Mouse (Mus musculus) kidney, postnatal 0 days (tissue): ENCODE data around the gene Ap2m1. TPM values are rescaled to one million over a fixed set of nuclear protein-coding genes. Genes with fewer than 3 reads are reported as not detected.
A peak's percentile ranks its signal among the peaks of the same experiment; 100 is the strongest.

ENCODE experiments used
- ATAC-seq: fragments of 200-750 bp; cut with Nextera tagmentation; replicated peaks from 2 replicates; pipeline ENCODE4 v1.8.0; 2017; ENCODE audit warnings: low read depth, moderate number of reproducible peaks, moderate TSS enrichment, moderate library complexity; ENCODE audit not compliant: low FRiP score
- DNase-seq: peaks from one replicate; pipeline ENCODE4 v3.0.0-alpha.2; 2016; ENCODE audit warnings: low spot score
- H3K27ac ChIP-seq: fragments of 300-500 bp; sonication (generic); 2 replicates; pipeline ENCODE4 v1.5.1; 2014; ENCODE audit warnings: mild to moderate bottlenecking
- H3K27me3 ChIP-seq: fragments of 300-500 bp; sonication (generic); 2 replicates; pipeline ENCODE4 v1.6.1; 2014; ENCODE audit warnings: low read length, mixed read lengths; ENCODE audit not compliant: insufficient read depth
- H3K36me3 ChIP-seq: fragments of 300-500 bp; sonication (generic); 2 replicates; pipeline ENCODE4 v1.6.1; 2014; ENCODE audit warnings: low read length, mixed read lengths; ENCODE audit not compliant: insufficient read depth
- H3K4me1 ChIP-seq: fragments of 300-500 bp; sonication (generic); replicated peaks from 2 replicates; pipeline ENCODE4 v1.6.1; 2014; ENCODE audit warnings: antibody characterized with exemption, low read length, mixed read lengths; ENCODE audit not compliant: insufficient read depth
- H3K4me2 ChIP-seq: fragments of 300-500 bp; sonication (generic); 2 replicates; pipeline ENCODE4 v1.6.1; 2014; ENCODE audit warnings: mild to moderate bottlenecking, low read length, moderate library complexity, mixed read lengths
- H3K4me3 ChIP-seq: fragments of 300-500 bp; sonication (generic); replicated peaks from 2 replicates; pipeline ENCODE4 v1.5.1; 2014; ENCODE audit warnings: low read depth, low read length
- H3K9ac ChIP-seq: fragments of 300-500 bp; sonication (generic); 2 replicates; pipeline ENCODE4 v1.6.1; 2014; ENCODE audit warnings: low read depth, low read length
- H3K9me3 ChIP-seq: fragments of 300-500 bp; sonication (generic); replicated peaks from 2 replicates; pipeline ENCODE4 v1.6.1; 2016; ENCODE audit warnings: low read length, inconsistent platforms, mixed read lengths
- CTCF ChIP-seq: IDR thresholded peaks from 2 replicates; pipeline ENCODE4 v1.5.1; 2016; ENCODE audit warnings: antibody characterized with exemption, low read depth, mild to moderate bottlenecking, moderate library complexity
- WGBS: fragments of 180-500 bp; shearing (Covaris S2); extraction: QIAGEN DNeasy Blood & Tissue Kit; methylation state at CpG from one replicate; pipeline ENCODE4 v1.1.7; 2014; 5-methylcytosine and 5-hydroxymethylcytosine counted together
- polyA plus RNA-seq: library from polyadenylated mRNA; unstranded; fragments of >200 nt; fragmentation: Nextera tagmentation; extraction: Ambion mirVana; gene quantifications from 2 replicates; pipeline ENCODE4 v1.2.1, GENCODE M21; 2015

The Ap2m1 gene
- polyA plus RNA-seq, 1 experiment from 2014 or later = 605 TPM

DNA sequence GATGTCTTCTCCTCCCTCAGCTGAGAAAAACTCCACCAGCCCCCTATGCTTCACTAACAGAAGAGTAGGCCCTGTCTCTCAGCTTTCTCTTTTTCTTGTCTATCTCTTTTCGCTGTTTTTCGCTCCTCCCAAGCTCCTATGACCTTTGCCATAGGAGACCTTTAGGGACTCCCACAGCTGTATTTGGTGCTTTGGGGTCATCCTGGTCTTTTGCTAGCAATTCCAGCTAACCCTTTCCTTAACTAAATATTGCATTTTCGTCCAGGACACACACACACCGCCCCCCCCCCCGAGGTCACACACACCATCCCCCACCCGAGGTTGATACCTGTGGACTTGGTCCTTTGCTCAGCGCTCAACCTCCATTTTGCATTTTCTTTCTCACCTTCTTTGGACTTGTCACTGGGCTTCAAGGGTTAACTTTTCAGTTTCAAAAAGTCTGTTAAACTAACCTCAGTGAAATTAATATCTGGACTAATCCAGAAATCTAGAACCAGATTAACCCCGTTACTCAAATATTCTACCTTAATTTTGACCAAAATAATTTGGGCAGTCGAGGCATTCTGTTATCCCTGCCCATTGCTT is 895 bp downstream of the Ap2m1 start:
- DNase-seq = no peak
- no peak for TF ChIP-seq CTCF
- Histone ChIP-seq H3K27ac (peak overlapping the region; percentile 81), H3K4me2 (peak overlapping the region; percentile 80), H3K4me3 (peak overlapping the region; percentile 70), H3K36me3 (peaks cover 29% of the 10 kb centered on the region), H3K9ac (peak overlapping the region; percentile 89), H3K27me3 (no peaks in the 10 kb centered on the region), H3K9me3 (no peaks in the 10 kb centered on the region), H3K4me1 (peaks cover 11% of the 10 kb centered on the region)
- no peak for ATAC-seq
- WGBS = 31% methylated on average over 9 of the region's 9 CpGs

DNA sequence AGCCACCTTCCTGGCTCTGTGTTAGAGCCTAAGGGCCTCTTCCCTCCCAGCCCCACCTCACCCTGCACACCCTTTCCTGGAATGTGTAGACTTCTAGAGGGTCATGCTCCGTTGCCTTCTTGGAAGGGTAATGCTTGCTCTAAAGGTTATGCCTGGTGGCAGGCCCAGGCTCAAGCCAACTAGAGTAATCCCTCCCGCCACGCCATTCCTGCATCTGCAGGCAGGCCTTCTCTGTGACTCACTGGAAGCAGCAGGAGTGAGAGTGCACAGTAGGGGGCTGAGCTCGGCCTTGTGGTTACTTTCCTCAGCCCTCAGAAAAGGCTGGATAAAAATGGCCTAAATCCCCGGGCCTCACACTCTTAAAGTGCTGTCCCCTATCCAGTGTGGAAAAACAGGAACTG is 1.8 kb downstream of the Ap2m1 start:
- H3K27ac ChIP-seq = peak overlapping the region; percentile 78
- WGBS = 17% methylated on average over 5 of the region's 5 CpGs
- DNase-seq (peak; percentile 69), ATAC-seq (peak; percentile 69; the same call in 1 of the 2 replicates)
- H3K36me3 ChIP-seq = peaks cover 32% of the 10 kb centered on the region
- H3K4me1 ChIP-seq = peaks cover 11% of the 10 kb centered on the region
- peak overlapping the region; percentile 44 for H3K9ac ChIP-seq
- peak overlapping the region; percentile 70 for H3K4me3 ChIP-seq
- peak; percentile 27; the same call in 1 of the 2 replicates for TF ChIP-seq CTCF
- peak overlapping the region; percentile 80 for H3K4me2 ChIP-seq
- H3K27me3 ChIP-seq = no peaks in the 10 kb centered on the region
- no peaks in the 10 kb centered on the region for H3K9me3 ChIP-seq

DNA sequence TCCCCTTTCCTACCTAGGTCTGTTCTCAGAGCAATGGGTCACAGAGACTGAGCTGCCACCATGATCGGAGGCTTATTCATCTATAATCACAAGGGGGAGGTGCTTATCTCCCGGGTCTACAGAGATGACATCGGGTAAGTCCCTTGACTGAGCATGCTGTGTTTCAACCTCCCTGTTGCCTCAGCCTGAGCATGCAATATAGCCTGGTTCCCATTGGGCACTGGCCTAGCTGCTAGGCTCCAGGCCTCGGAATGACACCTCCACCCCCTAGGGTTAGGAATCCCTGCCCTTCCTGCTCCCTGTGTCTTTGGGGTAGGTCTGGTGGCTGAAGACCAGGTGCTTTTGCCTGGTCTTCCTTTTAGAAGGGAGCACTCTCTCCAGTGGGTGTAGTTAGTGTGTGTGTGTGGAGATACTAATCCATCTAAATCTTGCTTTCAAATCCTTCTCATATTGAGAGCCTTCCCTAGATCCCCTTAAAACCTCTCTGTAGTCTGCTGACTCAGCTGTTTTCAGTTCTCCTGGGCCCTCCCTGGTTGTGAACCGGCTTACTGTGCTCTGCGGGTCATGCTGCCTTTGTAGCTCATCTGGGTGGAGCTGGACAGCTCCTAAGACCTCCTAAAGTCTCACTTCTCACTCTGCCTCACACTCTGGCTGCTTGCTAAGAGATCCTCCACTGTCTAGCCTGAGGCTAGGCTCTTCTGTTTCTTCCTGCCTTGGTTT is 2.5 kb downstream of the Ap2m1 start:
- Histone ChIP-seq H3K36me3 (peaks cover 38% of the 10 kb centered on the region), H3K9ac (peak overlapping the region; percentile 44; the same call in 1 of the 2 replicates), H3K27ac (peak overlapping the region; percentile 78), H3K4me1 (peaks cover 11% of the 10 kb centered on the region), H3K9me3 (no peaks in the 10 kb centered on the region), H3K4me2 (peak overlapping the region; percentile 80), H3K4me3 (peak overlapping the region; percentile 70; the same call in 1 of the 2 replicates), H3K27me3 (no peaks in the 10 kb centered on the region)
- TF ChIP-seq CTCF = no peak
- DNase-seq (peak; percentile 7), ATAC-seq (no peak)
- WGBS = 40% methylated on average over 6 of the region's 6 CpGs

DNA sequence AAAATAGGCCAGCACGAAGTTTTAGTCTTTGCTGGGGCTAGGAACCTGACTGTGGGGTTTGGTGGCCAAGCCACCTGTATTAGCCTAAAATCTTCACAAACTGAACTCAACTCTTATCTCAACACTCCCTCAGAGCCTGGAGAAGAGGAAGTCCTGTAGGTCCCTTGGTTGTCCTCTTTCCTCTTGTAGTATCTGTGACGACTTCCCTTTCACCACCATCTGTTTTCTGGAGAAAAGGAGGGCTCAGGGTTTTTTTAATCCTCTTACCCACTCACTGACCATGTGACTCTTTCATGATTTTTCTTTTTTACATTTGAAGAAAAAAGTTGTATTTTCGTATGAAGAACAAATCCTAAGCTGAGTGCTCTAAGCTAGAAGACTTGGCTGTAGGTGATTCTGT is 4.4 kb downstream of the Ap2m1 start:
- ATAC-seq (no peak), DNase-seq (no peak)
- Histone ChIP-seq H3K27ac (no peak overlapping the region), H3K36me3 (peaks cover 49% of the 10 kb centered on the region), H3K9me3 (no peaks in the 10 kb centered on the region), H3K4me1 (peaks cover 11% of the 10 kb centered on the region), H3K4me3 (no peak overlapping the region), H3K4me2 (no peak overlapping the region), H3K27me3 (no peaks in the 10 kb centered on the region), H3K9ac (no peak overlapping the region)
- TF ChIP-seq CTCF = no peak
- 72% methylated on average over 3 of the region's 3 CpGs for WGBS

DNA sequence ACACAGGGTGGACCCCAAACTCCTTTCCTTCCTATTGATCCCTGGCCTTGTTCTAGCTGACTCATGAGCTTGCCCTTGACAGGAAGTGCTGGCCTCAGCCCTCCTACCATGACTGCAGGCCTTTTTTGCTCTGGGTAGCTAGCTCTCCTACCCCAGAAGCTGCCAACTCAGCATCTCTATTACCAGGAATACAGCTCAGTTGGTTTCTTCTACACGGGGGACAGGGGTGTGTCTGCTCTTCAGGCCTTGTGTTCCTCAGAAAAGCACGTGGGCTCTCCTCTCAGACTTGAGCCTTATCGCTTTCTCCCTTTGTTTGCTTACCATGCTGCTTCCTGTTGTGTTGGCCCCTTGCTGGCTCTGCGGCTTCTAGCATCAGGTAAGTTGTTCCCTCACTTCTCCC is 5.2 kb downstream of the Ap2m1 start:
- 79% methylated on average over 4 of the region's 4 CpGs for WGBS
- TF ChIP-seq CTCF = no peak
- ATAC-seq = no peak

DNA sequence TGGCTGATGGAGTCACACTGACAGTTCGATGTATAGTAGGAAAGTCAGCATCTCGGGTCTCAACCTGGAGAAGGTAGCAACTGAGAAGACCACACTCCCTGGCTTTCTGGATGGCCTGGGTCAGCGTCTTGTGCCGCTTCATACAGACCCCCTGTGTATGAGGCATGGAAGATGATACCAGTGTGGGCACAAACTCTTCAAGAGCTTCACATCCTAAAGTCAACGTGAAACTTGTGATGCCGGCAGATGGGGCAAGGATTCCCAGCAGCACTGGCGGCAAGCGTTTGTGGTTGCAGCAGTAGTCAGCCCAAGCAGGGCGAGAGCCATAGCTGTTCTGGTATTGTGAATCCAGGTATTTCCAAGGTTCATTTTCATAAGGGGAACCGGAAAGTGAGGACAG is 10.4 kb downstream of the Ap2m1 start:
- TF ChIP-seq CTCF = no peak
- H3K4me3 ChIP-seq = no peak overlapping the region
- ATAC-seq (no peak), DNase-seq (no peak)
- H3K4me2 ChIP-seq = no peak overlapping the region
- no peaks in the 10 kb centered on the region for H3K9me3 ChIP-seq
- H3K9ac ChIP-seq = no peak overlapping the region
- peaks cover 31% of the 10 kb centered on the region for H3K36me3 ChIP-seq
- H3K27me3 ChIP-seq = no peaks in the 10 kb centered on the region
- no peak overlapping the region for H3K27ac ChIP-seq
- peaks cover 5% of the 10 kb centered on the region for H3K4me1 ChIP-seq
- 91% methylated on average over 10 of the region's 10 CpGs for WGBS

More for the DNA sequence above, 5.2 kb downstream of the Ap2m1 start:
- no peak overlapping the region for H3K9ac ChIP-seq
- peaks cover 11% of the 10 kb centered on the region for H3K4me1 ChIP-seq
- no peaks in the 10 kb centered on the region for H3K27me3 ChIP-seq
- no peak overlapping the region for H3K4me3 ChIP-seq
- peaks cover 54% of the 10 kb centered on the region for H3K36me3 ChIP-seq
- no peak overlapping the region for H3K27ac ChIP-seq
- H3K4me2 ChIP-seq = no peak overlapping the region
- DNase-seq = no peak
- no peaks in the 10 kb centered on the region for H3K9me3 ChIP-seq
